Mouse (Mus musculus) CH12.LX (cell line): ENCODE measurements around the gene Numa1. TPM values are rescaled to one million over a fixed set of nuclear protein-coding genes. Genes with fewer than 3 reads are reported as not detected.

Experiments
- DNase-seq: peaks from one replicate; pipeline ENCODE4 v3.0.0-alpha.2; 2013; ENCODE audit errors: extremely low read depth
- H3K27ac ChIP-seq: 2 replicates; pipeline ENCODE4 v1.5.1; 2012; ENCODE audit warnings: low read depth, mild to moderate bottlenecking, control low read depth, moderate library complexity; ENCODE audit not compliant: insufficient read depth
- H3K27me3 ChIP-seq: replicated peaks from 2 replicates; pipeline ENCODE3; 2012; ENCODE audit warnings: inconsistent platforms
- H3K36me3 ChIP-seq, 2 experiments: replicated peaks in 1 of 2; 2 replicates each; pipeline versions ENCODE3 to v1.6.1; 2012; ENCODE audit warnings: inconsistent platforms in 1 of 2, low read length in 1 of 2, mild to moderate bottlenecking in 1 of 2, mixed read lengths in 1 of 2, moderate library complexity in 1 of 2; ENCODE audit not compliant: control insufficient read depth in 1 of 2, insufficient read depth in 1 of 2
- H3K4me1 ChIP-seq, 2 experiments: 2 replicates each; pipeline ENCODE4 v1.6.1; 2012; ENCODE audit warnings: inconsistent platforms in 1 of 2, moderate library complexity in 1 of 2; ENCODE audit not compliant: insufficient read depth in 2 of 2, control insufficient read depth in 1 of 2
- H3K4me2 ChIP-seq: 2 replicates; pipeline ENCODE4 v1.6.1; 2012; ENCODE audit warnings: low read depth, mild to moderate bottlenecking, control low read depth; ENCODE audit not compliant: poor library complexity, insufficient read depth, severe bottlenecking
- H3K4me3 ChIP-seq, 3 experiments: fragments of 150-350 bp in 1 of 3; sonication (generic) in 1 of 3; replicated peaks in 1 of 3; 2 replicates each; pipeline versions ENCODE3 to v1.5.1; 2011 to 2012; ENCODE audit warnings: low read depth in 2 of 3, low read length in 2 of 3, mild to moderate bottlenecking in 2 of 3, moderate library complexity in 2 of 3, control low read depth in 1 of 3, improper control_type of control experiment in 1 of 3, inconsistent platforms in 1 of 3, mixed read lengths in 1 of 3; ENCODE audit not compliant: poor library complexity in 1 of 3
- H3K79me2 ChIP-seq: replicated peaks from 2 replicates; pipeline ENCODE4 v1.6.1; 2012; ENCODE audit warnings: mild to moderate bottlenecking, moderate library complexity; ENCODE audit not compliant: control insufficient read depth, poor library complexity, insufficient read depth, severe bottlenecking; ENCODE audit errors: extremely low read depth
- H3K9ac ChIP-seq: 2 replicates; pipeline ENCODE4 v1.6.1; 2012; ENCODE audit warnings: low read depth, mild to moderate bottlenecking, control low read depth, moderate library complexity; ENCODE audit not compliant: insufficient read depth
- H3K9me3 ChIP-seq: replicated peaks from 2 replicates; pipeline ENCODE3; 2012; ENCODE audit warnings: low read length, inconsistent platforms, mixed read lengths
- BHLHE40 ChIP-seq: IDR thresholded peaks from 2 replicates; pipeline ENCODE4 v1.6.1; 2011; ENCODE audit warnings: mild to moderate bottlenecking, low read depth, low read length, improper control_type of control experiment
- CHD2 ChIP-seq: IDR thresholded peaks from 2 replicates; pipeline ENCODE4 v1.6.1; 2011; ENCODE audit warnings: low read length, improper control_type of control experiment
- CTCF ChIP-seq, 2 experiments: IDR thresholded peaks in 1 of 2; conservative IDR thresholded peaks in 1 of 2; 2 replicates each; pipeline ENCODE4 v1.5.1; 2011 to 2012; ENCODE audit warnings: low read depth in 2 of 2, low read length in 2 of 2, improper control_type of control experiment in 1 of 2, inconsistent platforms in 1 of 2, mild to moderate bottlenecking in 1 of 2, moderate library complexity in 1 of 2
- ETS1 ChIP-seq: conservative IDR thresholded peaks from 2 replicates; pipeline ENCODE4 v1.6.1; 2012; ENCODE audit warnings: low read depth, mild to moderate bottlenecking, inconsistent platforms, low read length, improper control_type of control experiment, moderate library complexity
- JUN ChIP-seq: IDR thresholded peaks from 2 replicates; pipeline ENCODE4 v1.6.1; 2011; ENCODE audit warnings: low read depth, mild to moderate bottlenecking, low read length, improper control_type of control experiment, moderate library complexity; ENCODE audit not compliant: insufficient read depth
- JUND ChIP-seq: conservative IDR thresholded peaks from 2 replicates; pipeline ENCODE4 v1.6.1; 2011; ENCODE audit warnings: low read depth, low read length, improper control_type of control experiment
- MAFK ChIP-seq: IDR thresholded peaks from 2 replicates; pipeline ENCODE4 v1.6.1; 2011; ENCODE audit warnings: low read length, improper control_type of control experiment; ENCODE audit not compliant: insufficient replicate concordance
- MAX ChIP-seq: IDR thresholded peaks from 2 replicates; pipeline ENCODE4 v1.6.1; 2011; ENCODE audit warnings: low read length, improper control_type of control experiment
- MEF2A ChIP-seq: IDR thresholded peaks from 2 replicates; pipeline ENCODE4 v1.6.1; 2014; ENCODE audit warnings: low read depth, mild to moderate bottlenecking, inconsistent platforms, low read length, improper control_type of control experiment, borderline replicate concordance
- POLR2AphosphoS2 ChIP-seq: IDR thresholded peaks from 2 replicates; pipeline ENCODE4 v1.6.1; 2011; ENCODE audit warnings: low read depth, low read length, improper control_type of control experiment
- TBP ChIP-seq: conservative IDR thresholded peaks from 2 replicates; pipeline ENCODE4 v1.6.1; 2011; ENCODE audit warnings: low read depth, low read length, improper control_type of control experiment
- TCF12 ChIP-seq: IDR thresholded peaks from 2 replicates; pipeline ENCODE4 v1.6.1; 2014; ENCODE audit warnings: low read depth, mild to moderate bottlenecking, inconsistent platforms, low read length, improper control_type of control experiment
- USF2 ChIP-seq: conservative IDR thresholded peaks from 2 replicates; pipeline ENCODE4 v1.6.1; 2011; ENCODE audit warnings: low read depth, low read length, improper control_type of control experiment
- ZMIZ1 ChIP-seq: IDR thresholded peaks from 2 replicates; pipeline ENCODE4 v1.6.1; 2012; ENCODE audit warnings: low read depth, mild to moderate bottlenecking, inconsistent platforms, low read length, improper control_type of control experiment
- dilution Hi-C: fragments of 300-500 bp; cut with MboI; formaldehyde crosslinking; loops from 2 replicates; pipeline ENCODE4 v1.14.3; 2020; ENCODE audit warnings: low sequenced_read_pairs; ENCODE audit not compliant: extremely low pct_unique_long_range_greater_than_20kb, extremely low pct_ligation_motif_present
- in situ Hi-C: fragments of 300-500 bp; cut with MboI; formaldehyde crosslinking; loops from 3 replicates; pipeline ENCODE4 v1.14.3; 2019; ENCODE audit warnings: low sequenced_read_pairs, low pct_ligation_motif_present, low pct_unique_long_range_greater_than_20kb, mixed read lengths
- polyA plus RNA-seq: library from polyadenylated mRNA; unstranded; fragments of >175 nt; gene quantifications from 2 replicates; pipeline ENCODE4 v1.2.1, GENCODE M21; 2012; ENCODE audit warnings: low read depth; ENCODE audit not compliant: insufficient read length
- total RNA-seq, 2 experiments: library from RNA; depleted of rRNA; stranded (reverse); fragments of 300-350 nt in 1 of 2; fragments of >200 nt in 1 of 2; gene quantifications; 2 replicates each; pipeline ENCODE4 v1.2.3; 2012 to 2014

Numa1 gene
- total and polyA plus RNA-seq, 3 experiments: 38.0 to 75.7 (median 57.6) TPM

DNA sequence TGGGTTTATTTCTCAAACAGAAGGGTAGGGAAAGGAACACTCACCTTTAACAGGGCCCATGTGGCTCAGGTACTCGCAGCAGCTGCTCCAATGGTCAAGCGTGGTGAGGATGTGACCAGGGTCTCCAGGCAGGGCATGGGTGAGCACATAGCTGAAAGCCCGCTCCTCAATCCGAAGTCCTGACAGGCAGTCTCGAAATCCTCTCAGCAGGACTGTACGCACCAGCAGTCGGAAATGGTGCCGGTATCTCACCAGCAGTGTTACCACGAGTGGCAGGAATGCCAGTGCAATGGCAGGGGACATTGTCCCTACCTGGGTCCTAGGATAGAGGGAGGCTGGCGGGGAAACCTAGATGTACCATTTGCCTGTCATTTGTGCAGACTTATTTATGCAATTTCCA lies 31.9 kb upstream of the Numa1 start:
- no peak overlapping the region for H3K27ac ChIP-seq
- peaks cover 9% of the 10 kb centered on the region for H3K79me2 ChIP-seq
- no peak overlapping the region for H3K4me3 ChIP-seq
- H3K4me1 ChIP-seq: peaks cover 11 to 42% of the 10 kb centered on the region in 2 experiments
- no peaks in the 10 kb centered on the region for H3K27me3 ChIP-seq
- TF ChIP-seq ZMIZ1 (no peak), MAFK (no peak), MAX (no peak), USF2 (no peak), JUN (no peak), MEF2A (no peak), BHLHE40 (no peak), JUND (no peak), TCF12 (no peak), TBP (no peak)
- TF ChIP-seq, all 38 proteins: peak for 0
- no peak overlapping the region for H3K9ac ChIP-seq
- H3K9me3 ChIP-seq: peaks cover 6% of the 10 kb centered on the region
- H3K4me2 ChIP-seq: no peak overlapping the region
- H3K36me3 ChIP-seq: peaks cover 6 to 45% of the 10 kb centered on the region in 2 experiments
- dilution Hi-C loops (no loop called here), in situ Hi-C loops (no loop called here)
- no peak for DNase-seq

- Histone ChIP-seq H3K36me3 (peaks cover 6 to 43% of the 10 kb centered on the region in 2 experiments), H3K4me2 (no peak overlapping the region), H3K27me3 (no peaks in the 10 kb centered on the region), H3K9ac (no peak overlapping the region), H3K27ac (no peak overlapping the region), H3K79me2 (peaks cover 18% of the 10 kb centered on the region), H3K9me3 (peaks cover 6% of the 10 kb centered on the region), H3K4me3 (no peak overlapping the region), H3K4me1 (peaks cover 9 to 43% of the 10 kb centered on the region in 2 experiments)
- in situ Hi-C loops: no loop called here
- TF ChIP-seq CTCF (conservative IDR thresholded peaks at IDR 0.05 in 1 of 2, IDR thresholded peaks at IDR 0.05 in 1 of 2; ENCODE audit: low read depth in 2 of 2, low read length in 2 of 2): 0 out of 4 replicates have a peak, but pooled peaks of 1 of the 2 experiments have one; percentile 16
- no peak for TF ChIP-seq CHD2
- TF ChIP-seq ETS1: no peak
- no peak for TF ChIP-seq POLR2AphosphoS2
- no peak for DNase-seq
- dilution Hi-C loops: no loop called here
Observed at GRCm38 (mm10) chr7:101902846-101903245, 31.1 kb upstream of the Numa1 start.
